Mouse (Mus musculus) cerebellum, adult 2 months (tissue): ENCODE results near the gene Ttll10.

Experiments
- CTCF ChIP-seq: fragments of 200-500 bp; IDR thresholded peaks from 2 replicates; pipeline ENCODE4 v1.5.1; 2011; ENCODE audit warnings: low read depth, mild to moderate bottlenecking, control low read depth, low read length, moderate library complexity, borderline replicate concordance; ENCODE audit not compliant: insufficient read depth
- POLR2A ChIP-seq: fragments of 200-500 bp; IDR thresholded peaks from 2 replicates; pipeline ENCODE4 v1.6.1; 2011; ENCODE audit warnings: low read length, control low read depth, borderline replicate concordance; ENCODE audit not compliant: insufficient read depth

DNA sequence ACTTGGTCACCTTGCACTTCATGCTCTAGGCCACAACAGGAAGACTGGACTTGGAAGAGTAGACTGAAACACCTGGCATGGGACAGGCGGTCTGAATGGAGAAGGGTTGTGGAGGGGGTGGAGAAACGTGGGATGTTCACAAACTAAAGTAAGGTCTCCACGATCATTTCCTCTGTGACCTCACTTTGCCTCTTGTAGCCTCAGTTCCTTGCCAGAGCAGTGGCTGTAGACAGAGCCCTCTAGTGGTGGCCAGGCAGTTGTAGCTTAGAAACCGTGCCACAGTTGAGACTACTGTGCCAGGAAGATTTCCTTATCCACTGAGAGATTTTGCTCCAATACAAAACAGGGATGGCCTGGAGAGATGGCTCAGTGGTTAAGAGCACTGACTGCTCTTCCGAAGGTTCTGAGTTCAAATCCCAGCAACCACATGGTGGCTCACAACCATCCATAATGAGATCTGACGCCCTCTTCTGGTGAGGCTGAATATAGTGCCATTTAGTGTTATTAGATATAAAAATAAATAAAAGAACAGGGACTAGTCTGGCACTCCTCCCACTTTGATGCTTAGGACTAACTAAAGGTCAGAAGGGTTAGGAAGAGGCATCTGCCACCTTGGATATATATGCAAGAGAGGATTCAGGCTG is 25.6 kb downstream of the Ttll10 start:
- TF ChIP-seq CTCF (peak; percentile 54), POLR2A (no peak)
